Mouse (Mus musculus) liver, adult 2 months (tissue): ENCODE results near the gene Olfr744. TPM values are rescaled to one million over a fixed set of nuclear protein-coding genes. Genes with fewer than 3 reads are reported as not detected.
"Not testable (repeated sequence)": the region's sequence is repeated elsewhere in the genome, so short reads cannot be mapped to it uniquely, and the experiment has no call there.

Experiments used
- DNase-seq: peaks from one replicate; pipeline ENCODE4 v3.0.0-alpha.2; 2011; ENCODE audit warnings: low read depth, low spot score; ENCODE audit errors: extremely low read depth
- H3K27ac ChIP-seq: fragments of 200-500 bp; replicated peaks from 2 replicates; pipeline ENCODE4 v1.5.1; 2012; ENCODE audit warnings: low read depth, mild to moderate bottlenecking, control low read depth, inconsistent platforms, low read length; ENCODE audit not compliant: insufficient read depth
- H3K27me3 ChIP-seq: fragments of 200-500 bp; 2 replicates; pipeline ENCODE4 v1.6.1; 2012; ENCODE audit warnings: mild to moderate bottlenecking, moderate library complexity, low read length, inconsistent platforms; ENCODE audit not compliant: control insufficient read depth, insufficient read depth
- H3K36me3 ChIP-seq: fragments of 200-500 bp; 2 replicates; pipeline ENCODE4 v1.6.1; 2012; ENCODE audit warnings: low read length, inconsistent platforms; ENCODE audit not compliant: control insufficient read depth, insufficient read depth
- H3K4me1 ChIP-seq: fragments of 200-500 bp; 2 replicates; pipeline ENCODE4 v1.6.1; 2011; ENCODE audit warnings: low read length; ENCODE audit not compliant: control insufficient read depth, insufficient read depth
- H3K4me3 ChIP-seq: fragments of 200-500 bp; 2 replicates; pipeline ENCODE4 v1.5.1; 2011; ENCODE audit warnings: low read depth, mild to moderate bottlenecking, control low read depth, low read length, moderate library complexity; ENCODE audit not compliant: insufficient read depth
- H3K79me2 ChIP-seq: fragments of 200-500 bp; 2 replicates; pipeline ENCODE4 v1.6.1; 2012; ENCODE audit warnings: inconsistent platforms, mild to moderate bottlenecking, low read length, moderate library complexity; ENCODE audit not compliant: control insufficient read depth, insufficient read depth
- H3K9ac ChIP-seq: fragments of 200-500 bp; 2 replicates; pipeline ENCODE4 v1.6.1; 2012; ENCODE audit warnings: low read depth, mild to moderate bottlenecking, control low read depth, inconsistent platforms, low read length
- CTCF ChIP-seq: fragments of 200-500 bp; IDR thresholded peaks from 2 replicates; pipeline ENCODE4 v1.5.1; 2011; ENCODE audit warnings: low read depth, low read length, control low read depth
- POLR2A ChIP-seq: fragments of 200-500 bp; IDR thresholded peaks from 2 replicates; pipeline ENCODE4 v1.6.1; 2011; ENCODE audit warnings: low read length, control low read depth; ENCODE audit not compliant: insufficient read depth; ENCODE audit errors: extremely low read depth
- WGBS: fragments of 180-500 bp; shearing (Covaris S2); methylation state at CpG from one replicate; pipeline ENCODE4 v1.1.7; 2018; 5-methylcytosine and 5-hydroxymethylcytosine counted together
- polyA plus RNA-seq: library from polyadenylated mRNA; depleted of rRNA; stranded (reverse); fragments of >200 nt; gene quantifications from 2 replicates; pipeline ENCODE4 v1.2.3, GENCODE M21; 2012; rRNA removed
- total RNA-seq: library from RNA; depleted of rRNA; stranded (reverse); fragments of >200 nt; gene quantifications from 2 replicates; pipeline ENCODE4 v1.2.3, GENCODE M21; 2014; rRNA removed

Olfr744 gene
- total RNA-seq = not detected in 2 replicates
- not detected in 2 replicates for polyA plus RNA-seq

- WGBS = 81% methylated on average over 2 of the region's 2 CpGs
- no peak for DNase-seq
- Histone ChIP-seq H3K4me3 (no peak within 1 kb of the TSS), H3K9ac (no peak within 1 kb of the TSS), H3K36me3 (no peaks in the 10 kb centered on the region), H3K27ac (no peak within 1 kb of the TSS), H3K4me1 (no peaks in the 10 kb centered on the region), H3K27me3 (no peaks in the 10 kb centered on the region), H3K79me2 (no peaks in the 10 kb centered on the region)
- no peak for TF ChIP-seq POLR2A
- TF ChIP-seq CTCF = no peak
Measured at GRCm38 (mm10) chr14:50614579-50614978, at the start of gene Olfr744. Gene Olfr744 (plus strand): TSS chr14:50614879.

DNA sequence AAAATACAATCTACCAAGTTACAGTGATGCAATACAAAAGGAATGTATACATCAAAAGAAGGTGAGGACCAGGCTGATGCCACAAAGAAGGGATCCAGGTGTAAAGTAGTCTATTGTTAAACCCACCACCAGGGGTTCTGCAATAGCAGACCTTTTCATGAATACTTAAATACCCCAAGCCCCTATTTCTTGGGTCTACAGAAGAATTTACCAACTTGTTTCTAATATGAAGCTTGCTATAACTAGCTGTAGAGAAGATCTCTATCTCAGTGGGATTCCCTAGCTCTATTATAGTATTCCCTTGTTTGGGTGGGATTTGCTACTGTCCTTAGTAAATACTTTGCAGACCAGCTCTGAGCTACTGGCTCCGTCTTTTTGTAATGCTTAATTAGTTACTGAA, 41.6 kb upstream of the Olfr744 start:
- not testable (repeated sequence) for H3K9ac ChIP-seq, H3K27ac ChIP-seq, H3K4me1 ChIP-seq, H3K4me3 ChIP-seq, H3K79me2 ChIP-seq, DNase-seq, H3K27me3 ChIP-seq, H3K36me3 ChIP-seq
- 84% methylated on average over 1 of the region's 1 CpGs for WGBS

GRCm38 (mm10) chr14:50639088-50639487, 24.4 kb downstream of the Olfr744 start, which contains the start of gene Olfr745:
Gene Olfr745 (plus strand): TSS chr14:50639388.
- 77% methylated on average over 2 of the region's 2 CpGs for WGBS
- no peak within 1 kb of the TSS for H3K4me3 ChIP-seq

GRCm38 (mm10) chr14:50646783-50647182, 32.1 kb downstream of the Olfr744 start, which contains the start of gene Olfr746:
Gene Olfr746 (plus strand): TSS chr14:50647083.
- no peak within 1 kb of the TSS for H3K9ac ChIP-seq
- no peak for DNase-seq

More at GRCm38 (mm10) chr14:50639088-50639487, 24.4 kb downstream of the Olfr744 start, which contains the start of gene Olfr745:
- Histone ChIP-seq H3K9ac (no peak within 1 kb of the TSS), H3K4me1 (no peaks in the 10 kb centered on the region), H3K36me3 (no peaks in the 10 kb centered on the region), H3K79me2 (no peaks in the 10 kb centered on the region), H3K27ac (no peak within 1 kb of the TSS), H3K27me3 (no peaks in the 10 kb centered on the region)
- no peak for DNase-seq
- TF ChIP-seq CTCF = no peak
- no peak for TF ChIP-seq POLR2A

More at GRCm38 (mm10) chr14:50646783-50647182, 32.1 kb downstream of the Olfr744 start, which contains the start of gene Olfr746:
- no peak for TF ChIP-seq CTCF
- no peak for TF ChIP-seq POLR2A
- H3K27me3 ChIP-seq = no peaks in the 10 kb centered on the region
- no peaks in the 10 kb centered on the region for H3K36me3 ChIP-seq
- no peak within 1 kb of the TSS for H3K4me3 ChIP-seq
- no peaks in the 10 kb centered on the region for H3K4me1 ChIP-seq
- no peak within 1 kb of the TSS for H3K27ac ChIP-seq
- H3K79me2 ChIP-seq = no peaks in the 10 kb centered on the region

Other genes starting within 250 kb of the Olfr744 start
- gene Olfr736, start 233.7 kb upstream of the Olfr744 start, total RNA-seq = not detected in 2 replicates
- not detected in 2 replicates for gene Olfr736, start 233.7 kb upstream of the Olfr744 start, polyA plus RNA-seq
- not detected in 2 replicates for gene Olfr738, start 207.3 kb upstream of the Olfr744 start, total RNA-seq
- gene Olfr738, start 207.3 kb upstream of the Olfr744 start, polyA plus RNA-seq = not detected in 2 replicates
- not detected in 2 replicates for gene Olfr739, start 196.3 kb upstream of the Olfr744 start, total RNA-seq
- gene Olfr739, start 196.3 kb upstream of the Olfr744 start, polyA plus RNA-seq = not detected in 2 replicates
- gene Olfr740, start 169.3 kb upstream of the Olfr744 start, total RNA-seq = not detected in 2 replicates
- not detected in 2 replicates for gene Olfr740, start 169.3 kb upstream of the Olfr744 start, polyA plus RNA-seq
- not detected in 2 replicates for gene Olfr741, start 142.1 kb upstream of the Olfr744 start, total RNA-seq
- gene Olfr741, start 142.1 kb upstream of the Olfr744 start, polyA plus RNA-seq = not detected in 2 replicates
- gene Olfr742, start 111.3 kb upstream of the Olfr744 start, total RNA-seq = not detected in 2 replicates
- not detected in 2 replicates for gene Olfr742, start 111.3 kb upstream of the Olfr744 start, polyA plus RNA-seq
- not detected in 2 replicates for gene Olfr743, start 93.0 kb upstream of the Olfr744 start, total RNA-seq
- gene Olfr743, start 93.0 kb upstream of the Olfr744 start, polyA plus RNA-seq = not detected in 2 replicates
- not detected in 2 replicates for gene Olfr745, start 24.5 kb downstream of the Olfr744 start, total RNA-seq
- not detected in 2 replicates for gene Olfr745, start 24.5 kb downstream of the Olfr744 start, polyA plus RNA-seq
- gene Olfr746, start 32.2 kb downstream of the Olfr744 start, total RNA-seq = not detected in 2 replicates
- gene Olfr746, start 32.2 kb downstream of the Olfr744 start, polyA plus RNA-seq = not detected in 2 replicates
- not detected in 2 replicates for gene Olfr747, start 78.3 kb downstream of the Olfr744 start, total RNA-seq
- gene Olfr747, start 78.3 kb downstream of the Olfr744 start, polyA plus RNA-seq = not detected in 2 replicates
- gene Olfr748, start 92.5 kb downstream of the Olfr744 start, total RNA-seq = not detected in 2 replicates
- gene Olfr748, start 92.5 kb downstream of the Olfr744 start, polyA plus RNA-seq = not detected in 2 replicates
- not detected in 2 replicates for gene Olfr749, start 130.2 kb downstream of the Olfr744 start, total RNA-seq
- gene Olfr749, start 130.2 kb downstream of the Olfr744 start, polyA plus RNA-seq = not detected in 2 replicates
- gene Ttc5, start 170.6 kb downstream of the Olfr744 start, total RNA-seq = 10.3 and 12.5 TPM in 2 replicates
- gene Ttc5, start 170.6 kb downstream of the Olfr744 start, polyA plus RNA-seq = 7.1 and 8.2 TPM in 2 replicates
- 0.92 TPM in 1 of 2 replicates, not detected in the other for gene Ccnb1ip1, start 192.9 kb downstream of the Olfr744 start, total RNA-seq
- not detected in 2 replicates for gene Ccnb1ip1, start 192.9 kb downstream of the Olfr744 start, polyA plus RNA-seq
- gene Parp2, start 193.0 kb downstream of the Olfr744 start, total RNA-seq = 11.0 and 11.5 TPM in 2 replicates
- 4.8 and 6.2 TPM in 2 replicates for gene Parp2, start 193.0 kb downstream of the Olfr744 start, polyA plus RNA-seq